Mouse (Mus musculus) hindlimb bud, embryonic 11.5 days (tissue): ENCODE results near the gene Slc9a3.

Experiments
- DNase-seq: peaks from one replicate; pipeline ENCODE4 v3.0.0-alpha.2; 2012; ENCODE audit warnings: low read depth, low spot score; ENCODE audit errors: extremely low spot score

Slc9a3 gene

DNA sequence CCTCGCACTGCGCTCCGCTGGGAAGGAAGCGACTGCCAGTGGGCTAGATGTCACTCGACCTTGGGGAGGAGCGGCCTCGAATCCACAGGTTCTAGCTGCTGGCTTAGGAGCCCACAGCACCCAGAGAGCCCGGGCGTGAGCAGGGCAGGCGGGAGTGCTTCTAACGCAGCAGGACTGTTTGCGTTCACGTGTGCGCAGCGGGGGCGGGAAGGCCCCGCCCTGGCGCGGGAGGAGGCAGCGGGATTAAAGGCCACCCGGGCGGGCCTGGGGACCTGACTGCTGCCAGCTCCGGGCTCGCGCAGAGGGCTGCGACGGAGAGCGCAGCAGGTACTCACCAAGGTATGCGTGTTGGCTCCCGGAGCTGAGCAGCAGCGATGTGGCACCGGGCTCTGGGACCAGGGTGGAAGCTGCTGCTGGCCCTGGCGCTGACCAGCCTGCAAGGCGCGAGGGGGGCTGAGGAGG lies at the start of gene Slc9a3:
Gene Slc9a3 (plus strand): TSS at position 317 of the 462 bp plus-strand sequence.
- DNase-seq, result no peak

DNA sequence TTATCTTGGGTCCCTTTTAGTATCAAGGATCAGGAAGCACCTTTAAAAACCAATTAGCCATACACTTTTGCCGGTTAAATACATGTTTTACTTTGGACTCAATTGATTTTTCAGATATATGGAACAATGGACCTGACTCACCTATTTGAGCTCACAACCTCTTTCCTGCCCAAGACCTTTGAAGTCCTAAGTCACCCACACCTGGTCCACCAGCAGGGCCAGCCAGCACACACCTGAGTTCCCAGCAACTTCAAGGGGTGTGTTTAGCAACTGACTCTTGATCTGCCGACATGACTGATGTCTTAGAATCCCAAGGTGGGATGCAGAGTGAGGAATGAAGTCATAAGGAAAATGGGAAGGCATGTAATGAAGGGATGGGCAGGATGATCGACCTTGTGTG lies 49.5 kb upstream of the Slc9a3 start:
- DNase-seq, result no peak

DNA sequence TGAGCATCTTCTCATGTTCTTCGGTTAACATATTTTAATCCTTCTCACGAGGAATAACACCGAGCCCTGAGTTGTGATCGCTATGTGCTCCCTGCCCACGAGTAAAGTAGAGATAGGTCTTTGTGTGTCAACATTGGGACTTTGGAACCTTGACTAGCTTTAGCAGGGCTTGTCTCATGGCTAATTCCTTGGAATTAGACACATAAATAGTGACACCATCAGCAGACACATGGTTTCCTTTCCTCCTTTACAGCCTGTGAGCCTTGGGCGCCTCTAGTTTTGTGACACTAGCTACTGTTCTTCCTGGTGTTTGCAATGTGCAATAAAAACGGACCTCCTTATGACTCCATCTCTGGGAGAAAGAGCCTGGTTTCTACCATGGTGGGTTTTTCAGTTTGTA lies 47.9 kb upstream of the Slc9a3 start:
- no peak for DNase-seq

DNA sequence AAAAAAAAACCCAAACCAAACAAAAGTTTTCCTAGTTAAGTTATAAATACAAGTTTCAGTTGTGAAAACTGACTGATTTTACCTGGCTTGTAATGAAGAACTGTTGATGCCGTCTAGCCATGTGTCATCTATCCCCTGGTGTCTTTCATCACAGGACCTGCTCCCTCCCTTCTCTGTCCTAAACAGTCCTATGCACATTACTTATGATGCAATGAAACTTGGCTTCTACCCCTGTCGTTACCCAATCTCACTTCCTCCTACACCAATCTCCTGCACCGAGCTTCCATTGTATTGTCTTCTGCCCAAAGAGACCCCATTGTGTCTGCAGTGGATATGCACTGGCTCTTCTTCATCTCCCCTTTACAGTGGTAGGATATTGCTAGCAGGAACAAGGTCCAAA lies 31.0 kb upstream of the Slc9a3 start:
- no peak for DNase-seq

DNA sequence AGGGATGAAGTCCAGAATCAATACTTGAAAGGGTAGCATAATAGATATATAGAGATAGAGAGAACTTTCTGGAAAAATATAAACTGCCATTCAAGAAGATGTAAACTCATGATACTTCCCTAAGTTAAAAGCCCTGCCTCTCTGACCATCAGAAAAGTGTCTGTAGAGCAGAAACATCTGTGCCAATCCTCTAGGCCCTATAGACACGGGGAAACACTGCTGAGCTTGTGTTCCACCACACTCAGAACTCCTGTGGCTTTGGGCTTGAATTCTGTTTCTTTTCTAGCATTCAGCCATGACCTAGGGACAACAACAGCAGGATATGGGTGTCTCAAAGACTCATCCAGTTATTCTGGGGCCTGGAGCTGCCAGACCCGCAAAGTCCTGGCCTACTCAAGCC lies 25.3 kb upstream of the Slc9a3 start:
- DNase-seq, result no peak

DNA sequence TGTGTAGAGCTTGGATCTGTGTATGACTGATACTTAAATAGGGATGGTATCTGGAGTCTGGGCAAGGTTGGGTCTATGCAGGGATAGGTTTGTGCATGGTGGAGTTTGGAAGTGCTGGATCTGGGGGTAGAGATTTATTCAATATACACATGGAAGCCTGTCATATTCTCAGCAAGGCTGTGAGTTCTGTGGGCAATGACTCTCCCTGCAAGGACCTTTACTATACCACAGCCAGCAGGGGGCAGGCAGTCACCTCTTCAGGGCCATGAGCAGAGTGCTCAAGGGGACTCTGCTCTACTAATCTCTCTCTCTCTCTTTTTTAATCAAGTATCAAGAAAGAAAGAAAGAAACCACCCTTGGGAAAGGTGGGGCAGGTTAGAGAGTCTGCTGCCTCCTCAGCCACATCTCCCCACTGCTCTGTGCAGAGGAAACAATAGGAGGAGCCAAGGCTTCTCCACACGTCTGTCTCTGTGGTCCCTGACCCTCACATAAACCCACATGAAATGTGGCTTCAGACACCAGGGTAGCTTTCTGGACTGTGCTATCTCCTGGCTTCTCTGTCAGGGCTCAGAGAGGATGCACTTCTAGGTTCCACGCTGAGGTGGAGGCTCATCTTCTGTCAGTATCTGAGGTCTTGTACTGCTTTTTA lies 24.4 kb upstream of the Slc9a3 start:
- no peak for DNase-seq

DNA sequence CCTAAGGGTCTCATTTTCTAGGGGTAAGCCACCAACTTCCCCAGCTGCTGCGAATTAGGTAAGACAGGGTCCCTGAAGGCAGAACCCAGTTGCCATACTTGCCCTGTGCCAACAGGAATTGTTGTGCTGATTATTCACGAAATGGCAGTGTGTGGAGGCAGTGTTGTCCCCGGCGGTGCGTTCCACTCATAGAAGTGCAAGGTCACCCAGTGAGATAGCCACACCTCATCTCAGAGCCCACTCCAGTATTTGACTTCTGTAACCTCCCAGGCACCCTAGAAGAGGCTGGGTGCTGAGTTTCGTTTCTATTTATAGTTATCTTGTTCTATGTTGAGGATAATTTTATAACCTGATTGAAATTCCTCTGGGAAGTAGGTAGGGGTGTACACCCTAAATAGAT lies 22.3 kb upstream of the Slc9a3 start:
- no peak for DNase-seq

DNA sequence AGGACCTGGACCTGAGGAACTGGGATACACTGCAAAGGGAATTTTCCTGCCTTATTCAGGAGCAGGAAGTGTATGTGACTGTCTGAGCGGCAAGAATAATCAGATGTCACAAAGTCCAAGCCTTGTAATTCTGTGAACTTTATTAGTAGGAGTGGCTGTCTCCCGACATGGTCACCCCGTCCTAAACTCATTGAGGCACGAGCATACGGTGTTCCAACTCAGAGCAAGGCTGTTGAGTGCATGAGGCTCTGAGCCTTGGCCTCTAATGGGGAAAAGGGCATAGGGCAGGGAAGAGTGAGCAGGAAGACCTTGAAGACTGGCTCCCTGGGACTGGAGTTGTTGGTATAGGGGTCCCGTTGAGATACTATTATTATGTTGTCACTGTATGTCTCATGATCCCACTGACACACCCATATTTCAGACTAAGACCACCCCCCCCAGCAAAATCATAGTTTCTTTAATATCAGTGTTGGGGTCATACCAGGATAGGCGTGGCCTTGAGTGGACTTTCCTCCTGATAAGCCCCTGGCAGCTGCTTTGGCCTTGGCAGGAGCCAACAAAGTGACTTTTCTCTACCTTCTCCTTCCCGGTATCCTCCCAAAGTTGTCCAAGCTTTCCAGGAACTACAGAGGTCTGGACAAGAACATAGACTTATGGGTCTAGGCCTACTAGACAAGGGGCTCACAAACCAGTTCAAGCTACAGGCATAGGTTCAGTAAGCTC lies 19.0 kb upstream of the Slc9a3 start:
- DNase-seq, result no peak

DNA sequence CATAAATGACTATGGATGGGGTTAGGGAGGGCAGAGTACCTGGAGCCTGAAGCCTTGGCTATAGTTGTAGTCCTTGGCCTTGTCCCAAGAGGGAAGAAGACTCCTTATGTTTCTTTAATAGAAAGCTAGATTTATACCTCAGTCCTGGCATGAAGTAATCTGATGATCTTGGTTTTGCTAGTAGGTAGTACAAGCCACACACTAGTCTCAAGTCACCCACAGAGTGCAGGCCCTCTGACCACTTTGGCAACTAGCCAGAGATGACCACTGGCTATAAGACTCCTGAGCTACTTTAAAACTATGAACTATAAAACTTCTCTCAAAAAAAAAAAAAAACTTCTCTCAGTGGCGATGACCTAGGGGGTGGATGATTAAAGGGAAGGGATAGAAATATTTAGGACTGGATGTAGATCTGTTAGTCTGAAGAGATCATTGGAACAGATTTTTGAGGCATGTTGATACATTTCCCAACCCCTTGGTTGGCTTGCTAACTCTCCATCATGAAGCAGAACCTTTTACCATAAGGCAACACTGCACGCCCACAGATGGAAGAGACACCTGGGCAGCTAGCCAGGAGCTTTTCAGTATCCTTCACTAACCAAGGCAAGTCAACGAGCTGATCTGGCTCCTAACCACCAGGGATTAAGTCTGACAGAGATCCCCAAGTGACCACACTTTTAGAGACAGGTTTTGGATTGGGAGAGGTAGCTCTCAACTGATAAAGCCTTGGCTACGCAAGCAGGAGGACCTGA lies 18.2 kb upstream of the Slc9a3 start:
- DNase-seq, result no peak

DNA sequence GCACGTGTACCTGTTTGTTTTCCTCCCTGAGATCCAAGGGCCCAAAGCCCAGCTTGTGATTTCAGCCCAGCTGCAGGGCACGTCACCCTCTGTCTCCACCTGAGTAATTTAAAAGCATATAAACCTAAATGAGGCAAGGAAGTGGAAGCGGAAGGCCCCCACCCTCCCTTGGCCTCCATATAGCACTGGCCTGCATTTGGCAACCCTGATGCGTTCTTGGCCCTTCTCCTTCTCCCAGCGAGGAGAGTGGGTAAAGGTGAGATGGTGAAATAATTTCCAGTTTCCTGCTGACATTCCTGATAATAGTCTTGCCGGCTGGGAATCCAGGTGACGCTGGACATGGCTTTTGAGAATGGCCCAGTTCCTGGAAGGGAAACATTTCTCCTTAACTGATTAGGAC lies 16.8 kb upstream of the Slc9a3 start:
- DNase-seq, result no peak

DNA sequence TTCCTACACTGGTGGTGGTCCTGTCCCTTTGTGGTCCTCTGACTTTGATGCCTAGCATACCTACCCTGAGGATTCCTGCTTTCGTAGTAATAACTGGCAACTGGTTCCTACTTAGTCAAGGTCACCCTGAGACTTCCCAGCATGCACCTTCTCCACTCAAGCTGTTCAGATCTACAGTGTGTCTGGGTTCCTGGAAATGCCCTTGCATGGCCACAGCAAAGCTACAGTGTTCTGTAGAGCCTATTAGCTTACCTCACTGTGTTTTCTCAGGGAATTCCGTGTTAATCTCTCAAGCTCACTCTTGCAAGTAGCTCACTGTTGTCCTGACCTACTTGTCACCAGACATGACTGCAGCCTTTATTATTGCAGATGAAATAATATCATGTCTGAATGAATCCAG lies 13.8 kb upstream of the Slc9a3 start:
- no peak for DNase-seq

DNA sequence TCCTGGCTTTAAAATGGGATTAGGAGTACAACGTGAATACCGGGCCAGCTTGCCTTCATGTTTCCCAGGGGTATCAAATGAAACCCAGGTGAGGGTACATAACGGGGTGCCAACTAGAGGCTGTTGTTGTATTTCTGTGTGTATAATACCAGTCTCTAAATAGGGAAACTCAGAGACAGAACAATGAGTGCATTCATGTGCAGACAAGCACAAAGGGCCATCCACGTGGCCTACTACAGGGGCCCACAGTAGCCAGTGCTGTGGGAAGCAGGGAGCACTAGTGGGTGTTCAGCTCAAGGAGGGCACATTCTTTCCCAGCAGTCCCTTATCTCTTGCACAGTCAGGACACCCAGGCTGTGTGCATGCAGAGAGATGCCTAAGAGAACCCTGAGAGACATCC lies 8.7 kb upstream of the Slc9a3 start:
- no peak for DNase-seq

DNA sequence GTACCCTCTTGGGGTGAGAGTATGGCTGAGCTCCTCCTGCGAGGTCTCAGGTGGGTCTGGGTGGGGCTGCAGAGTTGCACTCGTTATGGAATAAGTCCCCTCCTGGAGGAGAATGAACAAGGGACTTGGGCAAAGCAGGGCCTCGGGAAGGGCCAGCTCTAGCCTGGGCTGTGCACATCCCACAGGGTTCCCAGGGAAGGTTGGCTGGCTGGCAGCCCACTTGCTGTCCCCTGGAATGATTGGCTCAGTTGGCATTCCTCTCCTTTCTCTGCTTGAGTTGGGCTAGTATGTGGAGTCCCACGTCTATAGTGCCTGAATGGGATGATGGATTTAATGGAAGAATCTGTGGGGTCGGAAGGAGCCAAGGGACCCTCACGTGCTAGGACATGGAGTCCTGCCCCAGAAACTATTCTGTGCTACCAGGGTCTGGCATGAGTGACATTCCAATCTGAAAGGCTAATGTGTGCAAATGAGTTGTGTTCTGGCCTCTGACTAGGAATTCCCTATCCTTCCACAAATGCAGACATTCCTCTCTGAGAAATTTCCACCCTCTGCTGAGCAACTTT lies 7.5 kb upstream of the Slc9a3 start:
- DNase-seq, result no peak

DNA sequence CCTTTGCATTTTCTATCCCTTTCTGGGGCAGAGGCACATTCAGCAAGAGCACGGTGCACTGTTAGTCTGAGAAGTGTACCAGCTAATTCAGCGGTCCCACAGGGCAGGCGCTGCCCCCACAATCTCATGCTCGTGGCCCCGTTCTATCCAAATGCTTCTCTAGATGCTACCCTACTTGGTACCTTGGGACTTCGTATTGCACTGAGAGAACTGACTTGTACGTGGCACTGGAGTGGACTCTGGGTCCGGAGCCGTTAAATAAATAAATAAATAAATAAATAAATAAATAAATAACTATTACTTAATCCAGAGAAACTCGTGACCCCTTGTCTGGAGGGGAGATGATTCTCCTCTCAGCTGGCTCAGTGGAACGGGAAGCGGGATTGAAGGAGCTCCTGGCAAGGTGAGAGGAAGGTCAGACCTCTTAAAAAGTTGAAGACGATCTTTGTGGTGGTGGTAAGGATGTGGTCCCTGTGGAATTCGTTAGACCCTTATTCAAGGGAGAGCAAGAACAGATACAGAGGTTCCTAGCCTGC lies 606 bp downstream of the Slc9a3 start:
- DNase-seq, result no peak

DNA sequence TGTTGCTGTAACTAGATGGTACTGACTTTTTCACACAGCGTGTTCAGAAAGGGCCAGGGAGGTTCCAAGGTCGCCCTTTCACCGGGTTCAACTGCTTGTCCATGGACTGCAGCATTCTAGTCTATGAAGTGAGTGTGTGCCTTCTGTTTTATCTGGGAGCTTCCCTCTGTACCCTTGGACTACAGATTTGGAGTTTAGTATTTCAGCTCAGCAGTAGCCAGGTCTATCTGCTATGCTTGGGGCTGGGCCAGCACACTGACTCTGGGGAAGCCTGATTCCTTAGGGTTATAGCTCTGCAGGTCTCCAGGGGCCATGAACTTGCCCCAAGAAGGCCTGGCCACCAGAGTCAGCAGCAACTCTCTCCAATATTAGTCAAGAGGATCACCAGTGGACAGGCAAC lies 1.4 kb downstream of the Slc9a3 start:
- DNase-seq, result no peak

DNA sequence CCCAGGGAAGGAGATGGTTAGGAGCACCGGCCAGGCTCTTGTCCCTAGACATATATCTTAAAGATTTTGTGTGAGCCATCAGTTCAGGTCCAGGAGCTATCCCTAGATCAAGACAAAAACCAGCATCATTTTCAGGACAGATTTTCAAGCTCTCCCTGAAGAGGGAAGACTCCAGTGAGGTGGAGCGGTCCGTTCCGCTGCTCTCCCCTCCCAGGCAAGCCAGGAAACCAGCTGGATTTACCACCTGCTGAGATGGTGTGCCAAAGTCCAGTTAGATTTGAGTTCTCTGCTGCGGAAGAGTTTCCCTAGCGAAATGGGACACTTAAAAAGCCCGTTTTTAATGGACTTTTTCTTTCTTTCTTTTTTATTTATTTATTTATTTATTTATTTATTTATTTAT lies 6.3 kb downstream of the Slc9a3 start:
- no peak for DNase-seq

DNA sequence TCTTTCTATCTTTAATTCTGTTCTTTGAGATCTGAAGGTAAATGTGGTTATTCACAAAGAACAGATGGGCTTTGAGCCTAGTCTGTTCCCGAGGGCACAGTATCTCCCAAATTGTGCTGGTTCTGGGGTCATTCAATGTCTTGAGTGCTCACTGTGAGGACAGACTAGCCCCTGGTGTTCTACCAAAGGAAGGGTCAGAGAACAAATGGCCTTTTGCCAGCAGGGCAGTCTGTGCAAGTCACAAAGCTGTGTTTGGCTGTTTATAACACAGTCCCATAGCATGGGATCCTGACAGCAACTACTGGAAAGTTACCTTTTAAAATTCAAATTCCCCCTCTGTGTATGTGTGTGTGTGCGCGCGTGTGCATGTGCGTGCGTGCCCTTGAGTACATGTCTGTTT lies 8.7 kb downstream of the Slc9a3 start:
- no peak for DNase-seq

DNA sequence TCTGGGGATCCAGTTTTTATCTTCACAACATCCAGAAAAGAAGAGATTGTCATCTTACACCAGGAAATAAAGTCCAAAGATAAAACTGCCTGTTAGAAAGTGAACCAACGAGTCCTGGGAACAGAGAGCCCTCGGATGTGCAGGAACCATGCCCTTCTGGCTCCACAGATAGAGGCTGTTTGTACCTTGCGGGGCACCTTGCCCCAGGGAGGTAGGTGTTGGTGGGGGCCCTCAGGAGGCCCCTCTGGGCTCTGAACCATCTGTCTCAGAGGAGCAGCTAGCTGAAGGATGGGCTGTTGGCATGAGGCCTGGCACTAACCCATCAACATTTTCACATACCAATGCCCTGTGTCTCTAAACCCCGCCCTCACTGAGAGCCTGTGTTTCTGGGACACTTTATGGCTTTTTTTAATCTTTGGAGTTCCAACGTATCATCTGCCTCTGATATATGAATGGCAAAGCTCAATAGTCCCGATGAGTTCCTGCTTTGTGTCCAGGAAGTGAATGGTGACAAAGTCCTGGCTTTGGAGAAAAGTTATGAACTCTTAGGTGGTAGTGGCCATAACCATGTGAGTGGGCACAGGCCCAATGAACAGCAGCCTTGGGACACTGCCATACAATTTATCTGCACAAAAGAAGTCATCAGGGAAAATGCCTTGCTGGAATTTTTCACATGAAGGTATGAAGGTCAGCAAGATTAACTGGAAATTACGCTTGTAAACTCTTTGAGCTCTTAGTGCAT lies 17.8 kb downstream of the Slc9a3 start:
- no peak for DNase-seq

DNA sequence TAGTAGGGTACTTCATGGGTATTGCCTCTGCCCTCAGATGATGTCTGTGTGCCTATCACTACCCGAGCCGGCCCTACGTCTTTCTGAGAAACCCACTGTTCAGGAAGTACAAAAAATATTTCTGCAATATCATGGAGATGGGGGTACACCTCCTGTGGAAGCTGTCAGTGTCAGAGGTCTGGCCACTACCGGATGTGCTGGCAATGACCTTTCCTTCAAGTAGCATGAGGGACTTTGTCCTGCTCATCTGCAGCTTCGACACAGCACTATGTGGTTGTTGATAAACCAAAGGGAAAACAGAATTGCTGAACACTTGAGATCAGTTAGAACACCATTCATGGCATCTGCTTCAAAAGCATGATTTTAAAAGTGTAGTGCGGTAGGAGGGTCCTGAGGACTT lies 19.5 kb downstream of the Slc9a3 start:
- DNase-seq, result no peak

DNA sequence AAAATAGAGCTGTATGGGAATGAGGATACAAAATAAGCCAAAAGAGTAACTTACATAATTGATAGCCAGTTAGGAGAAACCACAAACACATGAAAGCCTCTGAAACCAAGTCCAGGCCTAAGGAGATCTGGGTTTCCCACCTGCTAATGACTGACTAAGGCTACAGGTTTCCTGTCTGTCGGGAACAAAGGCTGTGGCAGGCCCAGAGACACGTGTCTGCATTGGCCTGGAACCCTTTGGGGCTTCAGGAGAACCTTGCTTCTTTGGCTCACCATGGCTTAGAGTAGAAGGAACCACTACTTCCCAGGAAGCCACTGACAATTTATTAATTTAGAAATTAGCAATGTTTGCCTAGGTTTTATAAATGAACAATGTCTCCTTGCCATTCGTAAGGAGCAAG lies 22.0 kb downstream of the Slc9a3 start:
- DNase-seq, result no peak
